Mouse (Mus musculus) granulocyte monocyte progenitor cell, adult 5-6 weeks (primary cell): ENCODE data around the gene Ptpn1. TPM values are rescaled to one million over a fixed set of nuclear protein-coding genes. Genes with fewer than 3 reads are reported as not detected.

Experiments used
- ATAC-seq: replicated peaks from 2 replicates; pipeline ENCODE4 v1.8.0; 2016; ENCODE audit warnings: mild to moderate bottlenecking, moderate TSS enrichment, inconsistent platforms; ENCODE audit not compliant: poor library complexity, severe bottlenecking
- total RNA-seq, 2 experiments: library from RNA; stranded (forward) in 1 of 2; stranded (reverse) in 1 of 2; fragments of 200-712, 200-1000 nt in 1 of 2; fragments of >200 nt in 1 of 2; fragmentation: Nextera tagmentation in 1 of 2; gene quantifications; 2 replicates each; pipeline ENCODE4 v1.2.3; 2014 to 2017

The Ptpn1 gene
- total RNA-seq, 2 experiments from 2014 or later: 20.9 to 37.3 TPM

GRCm38 (mm10) chr2:167963778-167964300 lies 32.0 kb downstream of the Ptpn1 start:
- no peak for ATAC-seq

- no peak for ATAC-seq
These were observed 32.5 kb downstream of the Ptpn1 start for GRCm38 (mm10) chr2:167964320-167964719.

GRCm38 (mm10) chr2:167965911-167966310 lies 34.1 kb downstream of the Ptpn1 start:
- ATAC-seq: no peak

- no peak for ATAC-seq
These were observed 36.6 kb downstream of the Ptpn1 start for GRCm38 (mm10) chr2:167968504-167968903.

- ATAC-seq: no peak
These were observed 38.1 kb downstream of the Ptpn1 start for GRCm38 (mm10) chr2:167969851-167970541.

- no peak for ATAC-seq
These were observed 40.3 kb downstream of the Ptpn1 start for GRCm38 (mm10) chr2:167972146-167972545.

- no peak for ATAC-seq
These were observed 41.0 kb downstream of the Ptpn1 start for GRCm38 (mm10) chr2:167972809-167973208.

GRCm38 (mm10) chr2:167975746-167976145 lies 43.9 kb downstream of the Ptpn1 start:
- ATAC-seq: peak; percentile 43

- ATAC-seq: no peak
These were observed 46.4 kb downstream of the Ptpn1 start for GRCm38 (mm10) chr2:167978271-167978670.

GRCm38 (mm10) chr2:167980391-167980790 lies 48.5 kb downstream of the Ptpn1 start:
- ATAC-seq: peak; percentile 52

GRCm38 (mm10) chr2:167982646-167983045 lies 50.8 kb downstream of the Ptpn1 start:
- ATAC-seq: no peak

GRCm38 (mm10) chr2:167984371-167984770 lies 52.5 kb downstream of the Ptpn1 start:
- ATAC-seq: no peak

- ATAC-seq: no peak
These were observed 53.1 kb downstream of the Ptpn1 start for GRCm38 (mm10) chr2:167984946-167985345.

- ATAC-seq: peak; percentile 53; the same call in 1 of the 2 replicates
These were observed 54.9 kb downstream of the Ptpn1 start for GRCm38 (mm10) chr2:167986762-167987161.

- no peak for ATAC-seq
These were observed 55.8 kb downstream of the Ptpn1 start for GRCm38 (mm10) chr2:167987640-167988039.

GRCm38 (mm10) chr2:167989310-167989709 lies 57.5 kb downstream of the Ptpn1 start:
- 0 out of 2 replicates have a peak, but pooled peaks have one; percentile 6 for ATAC-seq

GRCm38 (mm10) chr2:167993260-167993659 lies 61.4 kb downstream of the Ptpn1 start:
- no peak for ATAC-seq

GRCm38 (mm10) chr2:167995870-167996635 lies 64.2 kb downstream of the Ptpn1 start:
- ATAC-seq: peak; percentile 49

- peak; percentile 23; the same call in 1 of the 2 replicates for ATAC-seq
These were observed 64.9 kb downstream of the Ptpn1 start for GRCm38 (mm10) chr2:167996672-167997215.

- no peak for ATAC-seq
These were observed 65.7 kb downstream of the Ptpn1 start for GRCm38 (mm10) chr2:167997562-167997961.

GRCm38 (mm10) chr2:167999145-167999743 lies 67.4 kb downstream of the Ptpn1 start:
- ATAC-seq: no peak
